Mouse (Mus musculus) spleen, adult 10 weeks (tissue): ENCODE measurements around the gene Cfap58. TPM values are rescaled to one million over a fixed set of nuclear protein-coding genes. Genes with fewer than 3 reads are reported as not detected.

Source experiments
- polyA plus RNA-seq: library from polyadenylated mRNA; stranded (reverse); fragments of 350-450 nt; fragmentation: Illumina TruSeq; extraction: RNeasy Lipid Tissue Mini Kit (QIAGEN cat#74804); gene quantifications from one replicate; pipeline ENCODE4 v1.2.3, GENCODE M21; 2015; ENCODE audit warnings: low replicate concordance; ENCODE audit not compliant: insufficient read depth

The Cfap58 gene
- polyA plus RNA-seq: not detected

GRCm38 (mm10) chr19:47937443-47938406, at the start of gene Cfap58:
TSS of gene Cfap58 (plus strand) at chr19:47937675.

DNA sequence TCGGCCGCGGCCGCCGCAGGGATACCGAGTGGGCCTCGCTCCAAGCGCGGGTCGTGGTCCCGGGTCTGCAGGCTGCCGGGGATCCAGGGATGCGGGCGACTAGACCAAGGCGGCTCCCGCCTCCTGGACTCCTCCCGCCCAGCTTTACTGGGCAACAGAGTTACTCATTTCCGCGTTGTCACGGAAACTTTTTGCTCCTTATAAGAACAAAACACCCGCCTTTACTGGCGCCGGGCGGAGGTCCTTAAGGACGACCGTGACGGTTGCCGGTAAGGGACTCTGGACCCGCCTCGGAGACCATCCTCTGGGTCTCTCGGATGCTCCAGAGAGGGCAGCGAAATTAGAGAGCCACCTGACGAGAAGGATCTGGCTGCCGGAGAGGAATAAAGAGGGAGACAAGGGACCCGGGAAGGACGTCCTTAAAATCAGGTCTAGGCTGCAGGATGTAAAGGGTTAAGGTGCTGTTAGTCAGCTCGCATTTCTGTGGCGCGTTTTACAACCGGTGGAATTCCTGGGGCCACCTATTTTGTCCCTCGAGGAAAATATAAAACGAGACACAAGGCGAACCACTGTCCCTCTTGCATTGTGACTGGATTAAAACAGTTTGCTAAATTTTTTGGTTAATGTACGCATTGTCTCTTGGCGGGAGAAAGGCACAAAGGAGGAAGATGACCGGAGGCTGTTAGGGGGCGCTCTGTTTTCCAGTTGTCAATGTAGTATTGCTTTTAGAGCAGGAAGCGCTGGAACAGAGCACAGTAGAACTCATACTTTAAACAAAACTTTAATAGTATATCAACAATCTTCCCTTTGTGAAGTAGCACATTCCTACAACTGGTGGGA, 18.1 kb upstream of the Cfap58 start, which contains the start of the genes Cfap43 and Itprip:
Gene Cfap43 (minus strand): TSS at position 162 of the 840 bp plus-strand sequence.
Gene Itprip (minus strand): TSS at position 174 of the 840 bp plus-strand sequence.

Other genes with a start within 250 kb of the Cfap58 start
- 0.55 TPM for gene Col17a1, start 245.6 kb upstream of the Cfap58 start, polyA plus RNA-seq
- 92.3 TPM for gene Sfr1, start 206.0 kb upstream of the Cfap58 start, polyA plus RNA-seq
- 64.2 TPM for gene Gsto1, start 82.7 kb upstream of the Cfap58 start, polyA plus RNA-seq
- 0.51 TPM for gene Gsto2, start 72.1 kb upstream of the Cfap58 start, polyA plus RNA-seq
- 0.51 TPM for gene Cfap43, start 18.4 kb upstream of the Cfap58 start, polyA plus RNA-seq
- 16.2 TPM for gene Itprip, start 18.4 kb upstream of the Cfap58 start, polyA plus RNA-seq